Mouse (Mus musculus) liver, adult 2 months (tissue): ENCODE measurements at regions not wholly inside any gene's neighbourhood (a gene's known extent, or its start where the extent isn't known, plus 50 kb on each side); places are given as distances from the start of the nearest gene placed in this dataset.

Experiments used
- CTCF ChIP-seq: fragments of 200-500 bp; IDR thresholded peaks from 2 replicates; pipeline ENCODE4 v1.5.1; 2011; ENCODE audit warnings: low read depth, low read length, control low read depth
- POLR2A ChIP-seq: fragments of 200-500 bp; IDR thresholded peaks from 2 replicates; pipeline ENCODE4 v1.6.1; 2011; ENCODE audit warnings: low read length, control low read depth; ENCODE audit not compliant: insufficient read depth; ENCODE audit errors: extremely low read depth

GRCm38 (mm10) chr17:93482378-93482777, 283.6 kb downstream of the Adcyap1 start:
- no peak for TF ChIP-seq POLR2A
- no peak for TF ChIP-seq CTCF
